Mouse (Mus musculus): Measurements from ENCODE around the gene Zfp799. TPM values are rescaled to one million over a fixed set of nuclear protein-coding genes. Genes with fewer than 3 reads are reported as not detected.

Gene Zfp799
- polyA plus RNA-seq, 1 experiment from 2014 or later: 21.5 TPM

DNA sequence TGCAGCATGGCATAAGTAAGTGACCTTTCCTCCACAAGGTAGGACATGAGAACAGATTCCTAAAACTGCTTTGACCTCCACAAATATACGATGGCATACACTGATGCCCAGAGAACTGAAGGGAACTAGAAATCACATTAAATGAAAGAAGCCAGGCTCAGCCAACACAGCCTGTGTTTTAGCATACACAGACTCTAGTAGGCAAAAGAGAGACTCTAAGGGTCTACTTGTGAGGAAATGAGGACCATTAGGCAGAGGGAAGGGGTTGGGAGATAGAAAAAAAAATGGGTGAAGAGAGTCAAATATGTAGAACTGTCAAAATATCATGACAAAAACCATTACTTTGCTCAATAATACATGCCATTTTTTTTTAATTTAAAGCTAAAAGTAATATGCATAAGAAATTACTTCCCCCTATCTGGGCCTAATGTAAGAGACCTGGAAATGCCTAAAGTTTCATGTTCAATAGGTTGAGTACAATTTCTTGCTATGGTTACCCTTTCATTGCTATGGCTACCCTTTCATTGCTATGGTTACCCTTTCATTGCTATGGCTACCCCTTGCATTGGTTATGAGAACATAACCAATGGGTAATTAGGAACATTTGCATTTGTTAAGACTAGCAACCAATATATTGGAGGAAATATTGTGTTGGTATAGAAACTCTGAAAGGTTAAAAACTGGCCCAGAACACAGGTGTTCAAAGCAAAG lies 13.8 kb downstream of the Zfp799 start:
- H3K27ac ChIP-seq: no peak overlapping the region
- 100% methylated on average over 1 of the region's 1 CpGs for WGBS
- no peak overlapping the region for H3K9ac ChIP-seq (replicated peaks)
- no peak overlapping the region for H3K4me3 ChIP-seq (replicated peaks)
- no peaks in the 10 kb centered on the region for H3K27me3 ChIP-seq
- H3K9me3 ChIP-seq: no peaks in the 10 kb centered on the region
- H3K36me3 ChIP-seq: peaks cover 52% of the 10 kb centered on the region
- H3K4me2 ChIP-seq (replicated peaks): no peak overlapping the region
- H3K4me1 ChIP-seq (replicated peaks): peaks cover 6% of the 10 kb centered on the region
- ATAC-seq: no peak

DNA sequence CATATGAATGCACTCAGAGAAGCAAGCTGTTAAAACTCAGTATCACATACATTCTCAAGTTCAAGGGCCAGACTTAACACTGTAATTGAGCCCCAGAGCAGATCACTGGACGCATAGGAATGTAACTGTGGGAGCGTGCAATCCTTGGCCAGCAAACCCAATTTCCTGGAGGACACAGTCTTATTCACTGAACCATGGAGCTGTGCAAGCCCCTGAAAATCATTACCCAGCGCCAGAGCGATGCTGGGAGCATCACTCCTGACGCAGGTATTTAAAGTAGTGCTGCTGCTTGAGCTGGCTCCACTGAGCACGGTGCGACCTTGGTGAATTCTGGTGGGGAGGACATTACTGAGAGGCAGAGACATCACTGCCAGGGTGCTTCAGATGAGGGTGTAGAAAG lies 15.9 kb downstream of the Zfp799 start:
- peaks cover 34% of the 10 kb centered on the region for H3K36me3 ChIP-seq
- H3K9ac ChIP-seq (replicated peaks): no peak overlapping the region
- ATAC-seq: no peak
- peaks cover 12% of the 10 kb centered on the region for H3K4me1 ChIP-seq (replicated peaks)
- no peak overlapping the region for H3K27ac ChIP-seq
- WGBS: 84% methylated on average over 7 of the region's 7 CpGs
- H3K27me3 ChIP-seq: no peaks in the 10 kb centered on the region
- no peaks in the 10 kb centered on the region for H3K9me3 ChIP-seq
- no peak overlapping the region for H3K4me2 ChIP-seq (replicated peaks)
- H3K4me3 ChIP-seq (replicated peaks): no peak overlapping the region

DNA sequence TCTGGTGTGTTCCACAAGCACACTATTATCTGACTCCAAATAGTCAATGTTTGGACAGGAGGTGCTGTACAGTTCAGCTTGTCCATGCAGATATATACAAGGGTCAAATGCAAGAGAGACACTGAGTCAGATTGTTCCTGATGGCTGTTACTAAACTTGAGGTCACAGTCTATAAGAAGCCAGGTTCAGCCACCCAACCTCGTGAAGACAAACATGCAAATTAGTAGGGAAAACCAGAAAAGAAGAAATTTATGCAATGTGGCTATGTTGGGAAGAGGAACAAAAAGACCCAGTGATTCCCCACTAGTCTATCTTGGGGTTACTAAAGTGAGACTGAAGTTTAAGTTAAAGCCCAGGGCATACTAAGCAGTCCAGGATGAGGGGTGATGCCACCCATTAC lies 19.4 kb downstream of the Zfp799 start:
- ATAC-seq: no peak
- no peak overlapping the region for H3K9ac ChIP-seq (replicated peaks)
- H3K36me3 ChIP-seq: peaks cover 10% of the 10 kb centered on the region
- peak overlapping the region; percentile 69 for H3K4me2 ChIP-seq (replicated peaks)
- H3K4me1 ChIP-seq (replicated peaks): peaks cover 31% of the 10 kb centered on the region
- H3K4me3 ChIP-seq (replicated peaks): peak overlapping the region; percentile 76; the same call in 1 of the 2 replicates
- H3K9me3 ChIP-seq: no peaks in the 10 kb centered on the region
- no peaks in the 10 kb centered on the region for H3K27me3 ChIP-seq
- H3K27ac ChIP-seq: peak overlapping the region; percentile 96
- WGBS: 20% methylated on average over 1 of the region's 1 CpGs

DNA sequence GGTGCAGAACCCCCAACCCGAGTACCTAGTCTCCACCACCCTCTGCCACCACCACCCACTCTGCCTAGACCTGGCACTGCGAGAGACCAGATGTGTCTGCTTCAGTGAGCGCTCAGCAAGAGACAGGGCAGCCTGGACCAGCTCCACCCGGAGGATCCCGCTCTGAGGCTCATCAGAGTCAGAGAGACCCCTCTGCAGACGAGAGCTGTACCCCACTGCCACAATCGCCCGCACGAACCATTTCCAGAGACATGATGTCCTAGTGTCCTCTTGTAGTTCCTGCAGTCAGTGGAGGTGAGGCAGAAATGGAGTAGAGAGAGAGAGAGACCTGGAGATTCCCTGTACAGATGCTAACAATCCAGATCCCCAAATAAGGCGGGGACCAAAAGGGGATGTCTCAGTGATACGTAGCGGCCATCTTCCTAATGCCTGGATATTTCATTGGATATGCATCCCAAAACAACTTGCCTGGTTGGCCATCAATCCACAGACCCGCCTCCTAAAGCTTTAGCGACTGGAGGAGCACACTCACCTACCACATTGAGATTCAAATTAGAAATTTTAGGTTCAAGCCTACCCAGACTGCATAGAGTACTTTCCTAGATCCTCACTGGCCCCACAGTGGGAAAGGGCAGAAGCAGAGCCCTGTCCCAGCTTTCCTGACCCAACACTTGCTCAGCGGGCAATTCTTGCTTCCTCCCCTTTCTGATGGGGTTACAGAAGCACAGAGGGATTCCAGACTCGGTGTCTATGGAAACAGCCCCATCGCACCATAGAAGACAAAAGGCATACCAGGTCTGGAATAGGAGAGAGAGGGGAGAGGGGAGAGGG lies 20.3 kb downstream of the Zfp799 start, which contains the start of gene Zfp811:
Gene Zfp811 (minus strand): TSS at position 388 of the 831 bp plus-strand sequence.
- no peaks in the 10 kb centered on the region for H3K27me3 ChIP-seq
- H3K36me3 ChIP-seq: peaks cover 6% of the 10 kb centered on the region
- peak; percentile 95 for ATAC-seq
- WGBS: 0% methylated on average over 17 of the region's 17 CpGs
- peaks cover 33% of the 10 kb centered on the region for H3K4me1 ChIP-seq (replicated peaks)
- peak within 1 kb of the TSS; percentile 76 for H3K4me3 ChIP-seq (replicated peaks)
- H3K9ac ChIP-seq (replicated peaks): peak within 1 kb of the TSS; percentile 87
- H3K4me2 ChIP-seq (replicated peaks): peak within 1 kb of the TSS; percentile 69
- peak within 1 kb of the TSS; percentile 96 for H3K27ac ChIP-seq
- no peaks in the 10 kb centered on the region for H3K9me3 ChIP-seq

DNA sequence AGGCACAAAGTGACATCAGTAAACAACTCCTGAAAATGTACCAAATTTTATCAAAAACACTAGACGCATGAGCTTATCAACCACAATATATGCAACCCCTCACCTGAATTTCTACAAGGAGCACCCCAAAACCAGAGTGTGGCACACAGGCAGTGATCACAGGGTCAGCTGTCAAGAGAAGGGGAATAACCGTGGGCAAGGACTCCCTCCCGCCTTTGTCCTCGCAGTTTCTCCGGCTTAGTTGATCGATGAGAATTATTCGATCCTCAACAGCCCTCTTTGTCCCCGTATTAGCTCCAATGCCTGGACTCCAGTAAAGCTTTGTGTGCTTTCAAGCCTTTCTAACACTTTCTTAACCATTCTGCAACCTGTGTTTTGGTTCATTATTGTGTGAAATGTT lies 21.1 kb downstream of the Zfp799 start:
- Histone ChIP-seq H3K9me3 (no peaks in the 10 kb centered on the region), H3K4me3 (replicated peaks) (peak overlapping the region; percentile 76), H3K4me2 (replicated peaks) (peak overlapping the region; percentile 69), H3K27me3 (no peaks in the 10 kb centered on the region), H3K9ac (replicated peaks) (peak overlapping the region; percentile 87), H3K36me3 (no peaks in the 10 kb centered on the region), H3K27ac (peak overlapping the region; percentile 96), H3K4me1 (replicated peaks) (peaks cover 37% of the 10 kb centered on the region)
- no peak for ATAC-seq
- 8% methylated on average over 8 of the region's 8 CpGs for WGBS

DNA sequence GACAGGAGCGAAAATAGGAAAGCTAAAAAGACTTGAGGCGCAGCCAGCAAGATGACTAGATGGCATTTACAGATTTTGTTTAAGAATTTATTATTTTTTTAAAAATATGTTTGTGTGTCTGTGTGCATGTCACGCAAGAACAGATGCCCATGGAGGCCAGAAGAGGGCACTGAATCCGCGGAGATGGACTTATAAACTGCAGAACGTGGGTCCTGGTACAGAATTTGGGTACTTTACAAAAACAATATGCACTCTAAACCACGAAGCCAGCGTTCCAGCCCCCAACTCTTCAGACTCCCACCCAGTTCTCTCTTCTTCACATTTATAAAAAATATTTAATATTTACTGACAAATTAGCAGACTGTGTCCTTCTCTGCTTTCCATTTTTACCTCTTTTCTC lies 40.8 kb downstream of the Zfp799 start:
- Histone ChIP-seq H3K4me1 (replicated peaks) (peaks cover 28% of the 10 kb centered on the region), H3K27me3 (no peaks in the 10 kb centered on the region), H3K9me3 (no peaks in the 10 kb centered on the region), H3K27ac (no peak overlapping the region), H3K9ac (replicated peaks) (no peak overlapping the region), H3K4me2 (replicated peaks) (no peak overlapping the region), H3K36me3 (peaks cover 14% of the 10 kb centered on the region), H3K4me3 (replicated peaks) (no peak overlapping the region)
- no peak for ATAC-seq
- WGBS: 72% methylated on average over 8 of the region's 8 CpGs

DNA sequence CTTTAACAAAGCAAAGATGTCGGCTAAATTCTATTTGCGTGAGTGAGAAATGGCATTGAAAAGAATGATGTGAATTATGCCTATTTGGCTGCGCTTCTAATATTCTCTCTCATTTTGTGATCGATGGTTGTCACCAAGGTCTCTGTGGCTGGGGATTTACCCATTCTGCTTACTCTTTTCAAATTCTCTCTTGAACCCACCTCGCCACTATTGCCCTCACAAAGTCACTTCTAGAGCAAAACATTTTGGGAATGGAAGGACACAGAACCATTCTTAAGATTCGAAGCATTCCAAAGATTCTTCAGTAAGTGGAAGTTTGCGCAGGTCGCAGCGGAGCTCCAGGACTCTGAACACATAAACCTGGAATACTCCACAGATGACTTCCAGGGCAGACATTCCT lies 41.5 kb downstream of the Zfp799 start:
- Histone ChIP-seq H3K4me1 (replicated peaks) (peaks cover 28% of the 10 kb centered on the region), H3K9ac (replicated peaks) (peak overlapping the region; percentile 47), H3K27me3 (no peaks in the 10 kb centered on the region), H3K36me3 (peaks cover 16% of the 10 kb centered on the region), H3K9me3 (no peaks in the 10 kb centered on the region), H3K4me2 (replicated peaks) (peak overlapping the region; percentile 73), H3K4me3 (replicated peaks) (peak overlapping the region; percentile 92), H3K27ac (no peak overlapping the region)
- ATAC-seq: no peak
- 8% methylated on average over 9 of the region's 9 CpGs for WGBS

DNA sequence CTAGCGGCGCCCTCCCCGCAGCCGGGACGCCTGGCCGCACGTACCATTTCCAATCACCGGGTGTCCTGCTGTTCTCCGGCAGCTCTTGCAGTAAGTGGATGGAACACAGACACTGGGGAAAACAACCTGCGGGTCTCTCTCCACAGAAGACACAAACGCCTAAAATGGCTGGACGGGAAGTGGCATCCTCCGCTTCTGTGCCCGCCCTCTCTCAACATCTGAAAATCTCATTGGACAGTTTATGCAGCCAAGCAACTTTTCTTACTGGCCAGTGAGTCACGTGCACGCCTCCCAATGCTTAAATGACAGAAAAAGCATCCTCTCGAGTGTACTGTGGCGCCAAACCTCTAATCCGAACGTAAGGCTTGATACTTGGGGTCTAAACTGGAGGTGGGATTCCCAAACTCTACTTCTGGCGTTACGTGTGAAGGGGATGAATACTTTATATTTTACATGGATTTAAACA lies 41.9 kb downstream of the Zfp799 start, which contains the start of gene Zfp871:
Gene Zfp871 (minus strand): TSS at position 194 of the 466 bp plus-strand sequence.
- Histone ChIP-seq H3K4me3 (replicated peaks) (peak within 1 kb of the TSS; percentile 92), H3K36me3 (peaks cover 20% of the 10 kb centered on the region), H3K9ac (replicated peaks) (peak within 1 kb of the TSS; percentile 97), H3K27ac (peak within 1 kb of the TSS; percentile 94), H3K27me3 (no peaks in the 10 kb centered on the region), H3K4me2 (replicated peaks) (peak within 1 kb of the TSS; percentile 73), H3K9me3 (no peaks in the 10 kb centered on the region), H3K4me1 (replicated peaks) (peaks cover 28% of the 10 kb centered on the region)
- peak; percentile 98 for ATAC-seq
- 1% methylated on average over 22 of the region's 22 CpGs for WGBS

DNA sequence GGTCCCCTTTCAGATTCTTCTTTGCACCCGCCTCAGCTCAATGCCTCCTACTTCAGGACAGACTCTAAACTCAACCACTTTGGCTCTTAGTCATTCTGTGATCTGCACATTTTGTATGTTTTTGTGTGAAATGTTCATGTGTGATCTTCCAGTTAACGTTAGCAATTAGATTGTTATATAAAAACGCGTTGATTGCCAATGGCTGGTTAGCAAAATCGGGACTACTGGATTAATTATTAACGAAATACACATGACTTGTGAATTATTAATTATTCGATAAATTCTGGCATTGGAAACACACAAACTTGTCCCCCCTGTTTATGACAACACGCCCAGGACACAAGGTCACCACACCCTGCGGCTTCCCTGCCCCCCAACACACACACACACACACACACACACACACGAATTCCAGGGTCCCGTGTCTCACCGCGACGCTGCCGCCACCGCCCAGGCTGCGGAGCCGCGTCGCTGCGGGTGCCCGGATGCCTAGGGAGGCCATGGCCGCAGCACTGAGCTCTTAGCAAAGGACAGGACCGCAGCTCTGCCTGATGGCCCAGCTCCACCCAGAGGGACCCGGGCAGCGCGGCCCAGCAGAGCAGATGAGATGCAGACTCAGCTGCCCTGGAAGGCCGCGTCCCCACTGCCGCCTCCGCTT lies 42.5 kb downstream of the Zfp799 start:
- H3K27me3 ChIP-seq: no peaks in the 10 kb centered on the region
- H3K27ac ChIP-seq: peak overlapping the region; percentile 94
- no peaks in the 10 kb centered on the region for H3K9me3 ChIP-seq
- peak overlapping the region; percentile 73 for H3K4me2 ChIP-seq (replicated peaks)
- H3K4me1 ChIP-seq (replicated peaks): peaks cover 28% of the 10 kb centered on the region
- H3K36me3 ChIP-seq: peaks cover 22% of the 10 kb centered on the region
- H3K4me3 ChIP-seq (replicated peaks): peak overlapping the region; percentile 92
- H3K9ac ChIP-seq (replicated peaks): peak overlapping the region; percentile 97
- WGBS: 1% methylated on average over 31 of the region's 31 CpGs
- ATAC-seq: peak; percentile 95

DNA sequence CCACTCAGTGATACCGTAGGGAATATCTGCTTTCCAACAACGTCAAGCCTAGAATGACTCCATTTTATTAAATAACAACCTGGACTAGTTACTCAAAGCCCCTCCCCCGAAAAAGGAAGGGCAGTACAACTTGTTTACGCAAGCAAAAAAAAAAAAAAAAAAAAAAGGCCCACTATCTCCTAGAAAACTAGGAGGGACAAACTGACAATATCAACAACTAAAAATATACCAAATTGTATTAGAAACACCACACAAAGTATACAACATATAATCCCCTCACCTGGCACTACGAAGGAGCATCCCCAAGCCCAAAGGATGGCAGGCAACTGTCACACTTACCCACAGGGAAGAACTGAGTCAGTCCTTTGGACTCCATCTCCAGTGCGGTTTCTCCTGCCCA lies 43.1 kb downstream of the Zfp799 start:
- peak overlapping the region; percentile 97 for H3K9ac ChIP-seq (replicated peaks)
- H3K36me3 ChIP-seq: peaks cover 24% of the 10 kb centered on the region
- H3K9me3 ChIP-seq: no peaks in the 10 kb centered on the region

DNA sequence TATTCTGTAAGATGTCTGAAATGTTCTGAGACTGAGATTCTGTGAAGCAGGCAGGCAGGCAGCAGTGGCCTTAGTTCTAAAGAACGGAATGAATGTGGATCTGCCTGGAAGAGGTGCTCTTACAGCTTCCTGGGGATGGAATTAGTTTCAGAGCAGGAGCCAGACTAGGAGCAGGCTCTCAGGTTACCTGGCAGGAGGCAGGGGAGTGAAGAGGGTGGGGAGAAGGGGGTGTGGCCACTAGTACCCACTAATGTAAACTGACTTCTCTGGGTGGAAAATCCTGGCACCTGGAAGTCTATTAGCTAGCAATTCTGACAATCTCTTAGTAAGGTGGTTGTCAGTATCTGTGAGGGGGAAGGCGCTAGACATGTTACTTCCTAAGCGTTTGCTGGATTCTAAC lies 44.4 kb downstream of the Zfp799 start:
- Histone ChIP-seq H3K4me3 (replicated peaks) (peak overlapping the region; percentile 11), H3K27me3 (no peaks in the 10 kb centered on the region), H3K27ac (no peak overlapping the region), H3K9me3 (no peaks in the 10 kb centered on the region), H3K36me3 (peaks cover 24% of the 10 kb centered on the region), H3K4me2 (replicated peaks) (peak overlapping the region; percentile 34; the same call in 1 of the 2 replicates), H3K4me1 (replicated peaks) (peaks cover 28% of the 10 kb centered on the region), H3K9ac (replicated peaks) (peak overlapping the region; percentile 48; the same call in 1 of the 2 replicates)
- 90% methylated on average over 3 of the region's 3 CpGs for WGBS
- no peak for ATAC-seq

More for the DNA sequence above, 43.1 kb downstream of the Zfp799 start:
- ATAC-seq: no peak
- Histone ChIP-seq H3K27ac (no peak overlapping the region), H3K4me1 (replicated peaks) (peaks cover 28% of the 10 kb centered on the region), H3K4me2 (replicated peaks) (peak overlapping the region; percentile 73), H3K27me3 (no peaks in the 10 kb centered on the region), H3K4me3 (replicated peaks) (peak overlapping the region; percentile 92)
- WGBS: 79% methylated on average over 6 of the region's 6 CpGs
